Mouse (Mus musculus) T-helper 17 cell (primary cell): ENCODE measurements around the gene Olfr27.

Experiments used
- in situ Hi-C, 2 experiments: fragments of 300-600 bp; cut with MboI, MseI; formaldehyde crosslinking; loops; 1 replicate in 1 of 2; 2 replicates in 1 of 2; pipeline ENCODE4 v1.15.1; 2025; ENCODE audit warnings: high pct_unique_total_duplicates in 2 of 2

The Olfr27 gene

DNA sequence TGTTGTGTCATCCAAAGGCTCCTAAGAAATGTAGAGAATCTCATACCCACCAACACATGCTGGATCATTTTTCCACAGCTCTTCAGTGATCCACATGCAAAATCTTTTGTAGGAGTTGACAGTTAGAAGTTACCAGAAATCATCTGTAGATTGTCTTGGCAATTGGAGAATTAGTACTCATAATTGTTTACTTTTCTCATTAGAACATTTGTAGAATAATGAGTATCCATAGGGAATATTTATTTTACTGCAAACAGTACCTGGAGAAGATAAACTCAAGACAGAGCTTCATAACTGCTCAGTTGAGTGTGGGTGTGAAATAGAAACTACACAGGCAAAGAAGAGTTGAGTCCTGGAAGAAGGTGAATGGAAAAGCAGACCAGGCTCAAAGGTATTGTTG lies at the start of gene Olfr27:
Olfr27 (plus strand) TSS at position 301 of the 400 bp plus-strand sequence.
- in situ Hi-C loops, result loop anchor here in 1 of 2 experiments (10.0 kb wide), 1 partner anchor 1283 kb away; no protein-coding TSS in a partner anchor

DNA sequence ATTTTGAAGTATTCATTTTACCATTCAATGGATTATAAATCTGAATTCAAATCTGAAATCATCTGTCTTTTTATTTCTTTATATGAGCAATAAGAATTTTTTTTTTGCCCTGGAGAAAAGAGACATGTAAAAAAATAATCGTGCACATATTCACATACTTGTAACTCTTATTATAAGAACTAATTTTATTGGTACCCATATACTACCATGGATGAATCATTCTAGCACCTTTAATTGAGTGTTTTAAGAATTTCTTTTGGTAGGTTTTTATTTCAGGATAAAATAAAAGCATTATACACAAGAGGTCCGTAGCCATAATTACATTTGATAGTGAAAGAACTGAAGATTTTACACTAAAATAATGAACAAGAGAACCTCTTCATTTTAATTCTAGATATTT lies 49.1 kb upstream of the Olfr27 start, which contains the start of gene Olfr938:
Olfr938 (minus strand) TSS at position 101 of the 400 bp plus-strand sequence.
- in situ Hi-C loops, result no loop called here

DNA sequence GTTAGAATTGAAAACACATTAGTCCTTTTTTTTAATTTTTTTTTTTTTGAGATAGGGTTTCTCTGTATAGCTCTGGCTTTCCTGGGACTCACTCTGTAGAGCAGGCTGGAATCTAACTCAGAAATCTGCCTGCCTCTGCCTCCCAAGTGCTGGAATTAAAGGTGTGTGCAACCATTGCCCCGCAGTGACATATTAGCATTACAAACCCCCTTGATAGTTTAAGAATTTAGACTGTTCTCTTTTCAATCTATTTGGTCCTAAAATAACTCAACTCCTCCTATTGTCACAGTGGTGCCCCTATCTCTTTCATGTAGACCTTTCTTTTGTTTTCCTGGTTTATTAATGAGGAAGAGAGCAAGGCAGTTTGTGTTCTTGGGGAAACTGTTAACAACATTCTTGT lies 605 bp upstream of the Olfr27 start:
- in situ Hi-C loops, result loop anchor here in 1 of 2 experiments (10.0 kb wide), 1 partner anchor 1283 kb away; no protein-coding TSS in a partner anchor

DNA sequence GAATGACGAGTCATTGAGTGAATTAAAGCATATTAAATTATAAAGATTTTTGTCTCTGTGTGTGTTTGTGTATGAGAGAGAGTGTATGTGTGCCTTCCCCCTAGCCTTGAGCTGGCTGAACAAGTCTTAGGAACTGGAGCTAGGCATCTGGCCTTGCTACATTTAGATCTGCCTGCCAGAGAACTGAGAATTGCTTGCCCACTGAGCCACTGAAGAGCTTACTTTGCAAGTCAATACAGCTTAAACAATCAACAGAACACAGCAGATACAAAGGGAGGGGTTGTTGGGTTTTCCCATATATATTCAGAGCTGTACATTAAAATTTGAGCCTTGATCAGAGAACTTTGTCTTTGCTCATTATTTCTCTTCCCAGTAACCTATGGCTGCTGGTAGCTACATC lies 24.5 kb downstream of the Olfr27 start:
- in situ Hi-C loops, result no loop called here

DNA sequence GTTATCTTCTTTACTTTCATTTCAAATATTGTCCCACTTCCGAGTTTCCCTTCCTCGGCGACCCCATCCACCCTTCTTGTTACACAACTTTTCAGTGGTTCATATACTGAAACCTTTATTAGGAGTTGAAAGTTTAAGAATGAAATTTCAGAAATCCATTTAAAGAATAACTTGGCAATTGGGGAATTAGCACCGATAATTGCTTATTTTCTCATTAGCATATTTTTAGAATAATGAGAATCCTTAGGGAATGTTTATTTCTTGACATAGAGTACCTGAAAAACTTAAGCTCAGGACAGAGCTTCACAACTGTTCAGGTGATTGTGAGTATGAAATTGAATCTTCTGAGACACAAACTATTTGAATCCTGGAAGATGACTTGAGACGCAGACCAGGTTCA lies 38.1 kb downstream of the Olfr27 start, which contains the start of gene Olfr943:
Olfr943 (plus strand) TSS at position 301 of the 400 bp plus-strand sequence.
- in situ Hi-C loops, result no loop called here
